Mouse (Mus musculus) heart, embryonic 13.5 days (tissue): ENCODE measurements around the gene Rabif. TPM values are rescaled to one million over a fixed set of nuclear protein-coding genes. Genes with fewer than 3 reads are reported as not detected.
A peak's percentile ranks its signal among the peaks of the same experiment; 100 is the strongest.

Experiments
- ATAC-seq: fragments of 200-750 bp; cut with Nextera tagmentation; 2 replicates; pipeline ENCODE4 v1.8.0; 2017; ENCODE audit warnings: moderate TSS enrichment; ENCODE audit not compliant: insufficient number of reproducible peaks, low FRiP score, low TSS enrichment; ENCODE audit errors: extremely low read depth
- H3K27ac ChIP-seq: fragments of 300-500 bp; sonication (generic); replicated peaks from 2 replicates; pipeline ENCODE4 v1.5.1; 2015; ENCODE audit warnings: moderate library complexity, mild to moderate bottlenecking, inconsistent platforms
- H3K27me3 ChIP-seq: fragments of 300-500 bp; sonication (generic); replicated peaks from 2 replicates; pipeline ENCODE4 v1.6.1; 2015; ENCODE audit warnings: mild to moderate bottlenecking, inconsistent platforms
- H3K36me3 ChIP-seq: fragments of 300-500 bp; sonication (generic); 2 replicates; pipeline ENCODE4 v1.6.1; 2015; ENCODE audit warnings: mild to moderate bottlenecking, inconsistent platforms
- H3K4me1 ChIP-seq: fragments of 300-500 bp; sonication (generic); 2 replicates; pipeline ENCODE4 v1.6.1; 2015; ENCODE audit warnings: inconsistent platforms
- H3K4me2 ChIP-seq: fragments of 300-500 bp; sonication (generic); 2 replicates; pipeline ENCODE4 v1.6.1; 2015; ENCODE audit warnings: inconsistent platforms, mild to moderate bottlenecking, moderate library complexity
- H3K4me3 ChIP-seq: fragments of 300-500 bp; sonication (generic); 2 replicates; pipeline ENCODE4 v1.5.1; 2015; ENCODE audit warnings: moderate library complexity, mild to moderate bottlenecking, inconsistent platforms
- H3K9ac ChIP-seq: fragments of 300-500 bp; sonication (generic); 2 replicates; pipeline ENCODE4 v1.6.1; 2015; ENCODE audit warnings: inconsistent platforms, mild to moderate bottlenecking, moderate library complexity
- H3K9me3 ChIP-seq: fragments of 300-500 bp; sonication (generic); 2 replicates; pipeline ENCODE4 v1.6.1; 2016; ENCODE audit warnings: inconsistent platforms
- WGBS: fragments of 180-500 bp; shearing (Covaris S2); methylation state at CpG from one replicate; pipeline ENCODE4 v1.1.7; 2015; ENCODE audit warnings: mixed read lengths; 5-methylcytosine and 5-hydroxymethylcytosine counted together
- polyA plus RNA-seq: library from polyadenylated mRNA; unstranded; fragments of >200 nt; fragmentation: Nextera tagmentation; extraction: Ambion mirVana; gene quantifications from 2 replicates; pipeline ENCODE4 v1.2.1, GENCODE M21; 2015

The Rabif gene
- polyA plus RNA-seq, 1 experiment from 2014 or later, result 28.5 TPM

DNA sequence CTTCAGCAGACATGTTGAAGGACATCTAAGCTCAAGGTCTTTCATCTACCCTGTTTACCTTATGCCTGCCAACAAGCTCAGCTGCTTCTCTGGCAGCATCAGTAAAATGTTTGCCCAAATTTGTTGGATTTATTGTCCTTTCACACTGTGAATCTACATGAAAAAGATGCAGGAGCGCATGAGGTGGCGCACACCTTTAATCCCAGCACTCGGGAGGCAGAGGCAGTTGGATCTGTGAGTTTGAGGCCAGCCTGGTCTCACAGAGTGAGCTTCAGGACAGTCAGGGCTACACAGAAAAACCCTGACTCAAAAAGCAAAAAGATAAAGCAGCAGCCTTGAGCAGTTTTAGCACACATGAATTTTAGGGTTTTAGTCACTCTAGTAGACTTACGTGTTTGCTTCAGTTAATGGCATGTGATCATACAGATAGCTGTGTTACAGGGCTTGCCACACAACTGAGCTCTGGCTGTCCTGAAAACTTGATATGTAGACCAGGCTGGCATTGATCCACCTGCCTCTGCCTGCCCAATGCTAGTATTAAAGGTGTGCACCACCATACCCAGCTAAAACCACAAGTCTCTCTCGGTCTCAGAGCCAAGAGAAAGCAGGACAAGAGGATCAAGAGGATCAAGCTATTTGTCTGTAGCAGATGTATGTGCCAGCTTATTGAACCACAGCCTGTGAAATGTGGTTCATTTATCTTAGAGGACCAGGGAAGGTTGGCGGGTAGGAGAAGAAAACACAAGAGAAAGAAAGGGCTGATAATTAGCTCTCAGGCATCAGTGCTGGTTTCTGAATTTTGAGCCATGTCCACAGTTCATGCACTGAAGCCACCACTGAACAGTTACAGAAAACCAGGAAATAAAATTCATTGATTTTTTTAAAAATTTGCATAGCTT lies 3.3 kb upstream of the Rabif start:
- Histone ChIP-seq H3K4me2 (no peak overlapping the region), H3K36me3 (peaks cover 44% of the 10 kb centered on the region), H3K27ac (no peak overlapping the region), H3K9me3 (no peaks in the 10 kb centered on the region), H3K4me1 (peaks cover 15% of the 10 kb centered on the region), H3K9ac (no peak overlapping the region), H3K4me3 (no peak overlapping the region), H3K27me3 (no peaks in the 10 kb centered on the region)
- WGBS, result 88% methylated on average over 6 of the region's 6 CpGs
- no peak for ATAC-seq

DNA sequence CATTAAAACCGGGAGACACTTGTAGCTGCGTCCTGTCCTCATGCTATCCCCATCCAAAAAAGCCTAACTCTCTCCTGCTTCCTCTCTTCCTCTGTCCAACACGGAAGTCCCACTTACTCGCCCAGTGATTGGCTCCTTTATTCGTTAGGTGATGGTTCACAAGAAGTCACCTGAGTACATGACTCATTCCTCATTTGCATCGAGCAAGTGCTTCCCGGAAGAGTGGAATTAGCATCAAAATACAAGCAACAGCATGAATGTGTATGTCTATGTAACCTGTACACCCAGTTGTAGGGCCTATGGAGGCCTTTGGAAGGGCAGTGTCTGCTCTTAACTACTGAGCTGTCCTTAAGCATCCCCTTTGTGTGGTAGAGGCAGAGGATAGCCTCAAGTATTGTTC lies 2.2 kb upstream of the Rabif start:
- Histone ChIP-seq H3K4me1 (peaks cover 18% of the 10 kb centered on the region), H3K4me2 (no peak overlapping the region), H3K9ac (no peak overlapping the region), H3K9me3 (no peaks in the 10 kb centered on the region), H3K36me3 (peaks cover 39% of the 10 kb centered on the region), H3K4me3 (no peak overlapping the region), H3K27me3 (no peaks in the 10 kb centered on the region), H3K27ac (no peak overlapping the region)
- no peak for ATAC-seq
- 70% methylated on average over 7 of the region's 7 CpGs for WGBS

- H3K9ac ChIP-seq, result no peak overlapping the region; the same call in 1 of the 2 replicates
- no peak for ATAC-seq
- no peaks in the 10 kb centered on the region for H3K27me3 ChIP-seq
- peaks cover 18% of the 10 kb centered on the region for H3K4me1 ChIP-seq
- H3K36me3 ChIP-seq, result peaks cover 33% of the 10 kb centered on the region
- 84% methylated on average over 2 of the region's 2 CpGs for WGBS
- no peak overlapping the region for H3K27ac ChIP-seq
- peak overlapping the region; percentile 75 for H3K4me2 ChIP-seq
- no peaks in the 10 kb centered on the region for H3K9me3 ChIP-seq
- peak overlapping the region; percentile 68; the same call in 1 of the 2 replicates for H3K4me3 ChIP-seq
Observed at GRCm38 (mm10) chr1:134493496-134493895, 952 bp upstream of the Rabif start.

- Histone ChIP-seq H3K4me2 (peak overlapping the region; percentile 75), H3K27me3 (no peaks in the 10 kb centered on the region), H3K4me3 (peak overlapping the region; percentile 68), H3K9ac (peak overlapping the region; percentile 79), H3K4me1 (peaks cover 18% of the 10 kb centered on the region), H3K9me3 (no peaks in the 10 kb centered on the region), H3K27ac (peak overlapping the region; percentile 75), H3K36me3 (peaks cover 32% of the 10 kb centered on the region)
- WGBS, result 17% methylated on average over 5 of the region's 5 CpGs
- no peak for ATAC-seq
Observed at GRCm38 (mm10) chr1:134493956-134494355, 492 bp upstream of the Rabif start.

- H3K27me3 ChIP-seq, result no peaks in the 10 kb centered on the region
- no peaks in the 10 kb centered on the region for H3K9me3 ChIP-seq
- H3K27ac ChIP-seq, result peak overlapping the region; percentile 91
- 17% methylated on average over 5 of the region's 5 CpGs for WGBS
- no peak for ATAC-seq
- peak overlapping the region; percentile 83 for H3K9ac ChIP-seq
- peaks cover 18% of the 10 kb centered on the region for H3K4me1 ChIP-seq
- H3K4me2 ChIP-seq, result peak overlapping the region; percentile 75
- peaks cover 23% of the 10 kb centered on the region for H3K36me3 ChIP-seq
- peak overlapping the region; percentile 68 for H3K4me3 ChIP-seq
Observed at GRCm38 (mm10) chr1:134495216-134495539, 730 bp downstream of the Rabif start.

DNA sequence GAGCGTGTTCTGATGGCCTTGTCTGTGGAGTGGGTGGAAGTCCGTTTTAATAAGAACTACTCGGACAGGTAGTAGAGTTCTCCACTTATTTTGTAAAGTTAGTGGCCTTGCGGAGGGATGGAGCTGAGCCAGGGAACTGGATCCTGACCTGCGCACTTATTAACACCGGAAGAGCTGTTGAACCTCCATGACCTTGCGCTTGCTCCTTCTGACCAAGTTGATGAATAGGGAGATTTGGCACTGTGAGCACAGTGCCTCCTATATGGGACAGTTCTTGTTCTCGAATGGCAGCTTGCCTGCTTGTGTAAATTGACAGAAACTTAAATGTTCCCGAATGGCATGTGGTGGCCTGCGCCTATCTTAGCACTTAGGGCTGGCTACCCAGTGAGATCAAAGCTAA lies 1.5 kb downstream of the Rabif start:
- Histone ChIP-seq H3K4me2 (peak overlapping the region; percentile 75), H3K27ac (no peak overlapping the region), H3K27me3 (no peaks in the 10 kb centered on the region), H3K4me1 (peaks cover 18% of the 10 kb centered on the region), H3K36me3 (peaks cover 25% of the 10 kb centered on the region), H3K4me3 (0 out of 2 replicates have a peak overlapping the region, but pooled peaks have one; percentile 68), H3K9me3 (no peaks in the 10 kb centered on the region), H3K9ac (peak overlapping the region; percentile 83)
- ATAC-seq, result no peak
- 85% methylated on average over 10 of the region's 10 CpGs for WGBS

- no peak overlapping the region for H3K4me2 ChIP-seq
- no peak overlapping the region for H3K27ac ChIP-seq
- 90% methylated on average over 1 of the region's 1 CpGs for WGBS
- H3K4me3 ChIP-seq, result no peak overlapping the region
- H3K36me3 ChIP-seq, result peaks cover 55% of the 10 kb centered on the region
- H3K27me3 ChIP-seq, result no peaks in the 10 kb centered on the region
- H3K9ac ChIP-seq, result no peak overlapping the region
- peaks cover 5% of the 10 kb centered on the region for H3K4me1 ChIP-seq
- ATAC-seq, result no peak
- no peaks in the 10 kb centered on the region for H3K9me3 ChIP-seq
Observed at GRCm38 (mm10) chr1:134500916-134501315, 6.5 kb downstream of the Rabif start.

- H3K9me3 ChIP-seq, result no peaks in the 10 kb centered on the region
- H3K36me3 ChIP-seq, result peaks cover 66% of the 10 kb centered on the region
- no peak for ATAC-seq
- H3K9ac ChIP-seq, result no peak overlapping the region
- WGBS, result 90% methylated on average over 8 of the region's 8 CpGs
- no peaks in the 10 kb centered on the region for H3K4me1 ChIP-seq
- no peak overlapping the region for H3K27ac ChIP-seq
- H3K4me3 ChIP-seq, result no peak overlapping the region
- H3K4me2 ChIP-seq, result no peak overlapping the region
- H3K27me3 ChIP-seq, result no peaks in the 10 kb centered on the region
Observed at GRCm38 (mm10) chr1:134506201-134506600, 11.8 kb downstream of the Rabif start.

DNA sequence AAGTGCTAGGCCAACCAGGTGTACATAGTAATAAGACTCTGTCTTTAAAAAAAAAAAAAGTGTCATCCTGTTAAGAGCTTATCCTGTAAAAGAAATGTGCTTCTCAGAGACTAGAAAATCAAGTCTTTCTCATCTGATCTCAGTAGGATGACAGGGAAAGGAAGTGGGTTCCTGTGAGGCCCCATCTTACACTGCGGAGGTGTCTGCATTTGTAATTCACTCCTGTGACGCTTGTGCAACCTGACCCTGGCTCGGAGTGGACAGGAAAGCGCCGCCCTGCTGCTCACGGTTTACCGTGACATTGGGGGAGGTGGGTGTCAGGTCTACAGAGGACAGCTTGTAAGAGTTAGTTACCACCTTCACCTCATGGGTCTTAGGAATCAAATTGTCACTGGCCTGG lies 15.6 kb downstream of the Rabif start:
- H3K9ac ChIP-seq, result no peak overlapping the region
- no peak overlapping the region for H3K4me2 ChIP-seq
- WGBS, result 37% methylated on average over 7 of the region's 7 CpGs
- no peak overlapping the region for H3K27ac ChIP-seq
- H3K9me3 ChIP-seq, result no peaks in the 10 kb centered on the region
- H3K4me3 ChIP-seq, result no peak overlapping the region
- H3K27me3 ChIP-seq, result peaks cover 28% of the 10 kb centered on the region
- H3K4me1 ChIP-seq, result peaks cover 17% of the 10 kb centered on the region
- ATAC-seq, result no peak
- H3K36me3 ChIP-seq, result peaks cover 43% of the 10 kb centered on the region

DNA sequence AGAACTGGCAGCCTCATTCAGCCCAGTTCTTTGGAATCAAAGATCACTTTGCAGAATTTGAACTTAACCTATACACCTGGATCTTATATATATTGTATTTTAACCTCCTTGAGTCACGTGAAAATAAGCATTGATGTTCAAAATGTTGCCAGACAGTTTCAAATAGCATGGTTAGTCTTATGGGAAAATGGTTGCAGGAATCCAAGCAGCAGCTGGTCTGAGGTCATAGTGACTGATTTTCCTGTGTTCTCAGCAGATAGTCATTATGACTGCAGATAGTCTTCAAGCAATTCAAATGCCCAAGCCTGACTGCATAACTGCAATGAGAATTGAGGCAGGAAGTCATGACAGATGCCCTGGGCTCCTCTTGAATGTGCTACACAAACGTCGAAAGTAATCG lies 17.7 kb downstream of the Rabif start:
- H3K9ac ChIP-seq, result no peak overlapping the region
- H3K4me1 ChIP-seq, result peaks cover 33% of the 10 kb centered on the region
- no peak overlapping the region for H3K4me2 ChIP-seq
- 61% methylated on average over 4 of the region's 4 CpGs for WGBS
- no peak for ATAC-seq
- H3K27me3 ChIP-seq, result peaks cover 28% of the 10 kb centered on the region
- no peak overlapping the region for H3K4me3 ChIP-seq
- peaks cover 22% of the 10 kb centered on the region for H3K36me3 ChIP-seq
- no peak overlapping the region for H3K27ac ChIP-seq
- H3K9me3 ChIP-seq, result no peaks in the 10 kb centered on the region

- Histone ChIP-seq H3K4me1 (peaks cover 35% of the 10 kb centered on the region), H3K36me3 (peaks cover 18% of the 10 kb centered on the region), H3K4me2 (peak overlapping the region; percentile 94), H3K4me3 (peak overlapping the region; percentile 60; the same call in 1 of the 2 replicates), H3K9ac (no peak overlapping the region), H3K27me3 (peaks cover 28% of the 10 kb centered on the region), H3K9me3 (no peaks in the 10 kb centered on the region), H3K27ac (no peak overlapping the region)
- no peak for ATAC-seq
- 62% methylated on average over 6 of the region's 6 CpGs for WGBS
Observed at GRCm38 (mm10) chr1:134512584-134512983, 18.1 kb downstream of the Rabif start.
